Mouse (Mus musculus) neural tube, embryonic 11.5 days (tissue): ENCODE data around the gene Plxnc1. TPM values are rescaled to one million over a fixed set of nuclear protein-coding genes. Genes with fewer than 3 reads are reported as not detected.

Experiments
- ATAC-seq: fragments of 200-750 bp; cut with Nextera tagmentation; 2 replicates; pipeline ENCODE4 v1.8.0; 2017; ENCODE audit warnings: moderate number of reproducible peaks, mild to moderate bottlenecking, moderate TSS enrichment, moderate library complexity; ENCODE audit not compliant: insufficient read depth, low FRiP score, low TSS enrichment
- DNase-seq: peaks from one replicate; pipeline ENCODE4 v3.0.0-alpha.2; 2015; ENCODE audit warnings: low spot score
- H3K27ac ChIP-seq: fragments of 300-500 bp; sonication (generic); 2 replicates; pipeline ENCODE4 v1.5.1; 2014; ENCODE audit warnings: low read depth, mild to moderate bottlenecking, low read length
- H3K27me3 ChIP-seq: fragments of 300-500 bp; sonication (generic); 2 replicates; pipeline ENCODE4 v1.6.1; 2014; ENCODE audit warnings: mild to moderate bottlenecking, low read length, mixed read lengths; ENCODE audit not compliant: control insufficient read depth, insufficient read depth
- H3K36me3 ChIP-seq: fragments of 300-500 bp; sonication (generic); 2 replicates; pipeline ENCODE4 v1.6.1; 2014; ENCODE audit warnings: mild to moderate bottlenecking, low read length, moderate library complexity, mixed read lengths; ENCODE audit not compliant: control insufficient read depth, insufficient read depth
- H3K4me1 ChIP-seq: fragments of 300-500 bp; sonication (generic); 2 replicates; pipeline ENCODE4 v1.6.1; 2014; ENCODE audit warnings: low read length, mixed read lengths; ENCODE audit not compliant: control insufficient read depth, insufficient read depth
- H3K4me2 ChIP-seq: fragments of 300-500 bp; sonication (generic); 2 replicates; pipeline ENCODE4 v1.6.1; 2014; ENCODE audit warnings: low read depth, mild to moderate bottlenecking, moderate library complexity
- H3K4me3 ChIP-seq: fragments of 300-500 bp; sonication (generic); 2 replicates; pipeline ENCODE4 v1.5.1; 2014; ENCODE audit warnings: low read depth, low read length
- H3K9ac ChIP-seq: fragments of 300-500 bp; sonication (generic); 2 replicates; pipeline ENCODE4 v1.6.1; 2014; ENCODE audit warnings: mild to moderate bottlenecking, low read length
- H3K9me3 ChIP-seq: fragments of 300-500 bp; sonication (generic); 2 replicates; pipeline ENCODE4 v1.6.1; 2016; ENCODE audit warnings: low read length; ENCODE audit not compliant: control insufficient read depth
- WGBS: fragments of 180-500 bp; shearing (Covaris S2); extraction: QIAGEN DNeasy Blood & Tissue Kit; methylation state at CpG from one replicate; pipeline ENCODE4 v1.1.7; 2014; 5-methylcytosine and 5-hydroxymethylcytosine counted together
- polyA plus RNA-seq: library from polyadenylated mRNA; unstranded; fragments of >200 nt; fragmentation: Nextera tagmentation; extraction: Ambion mirVana; gene quantifications from 2 replicates; pipeline ENCODE4 v1.2.1, GENCODE M21; 2014

The Plxnc1 gene
- polyA plus RNA-seq, 1 experiment from 2014 or later: 3.1 TPM

GRCm38 (mm10) chr10:94804029-94804908, 140.4 kb downstream of the Plxnc1 start:
- DNase-seq (no peak), ATAC-seq (no peak)
- Histone ChIP-seq H3K27me3 (no peaks in the 10 kb centered on the region), H3K4me1 (no peaks in the 10 kb centered on the region), H3K36me3 (no peaks in the 10 kb centered on the region), H3K9ac (no peak overlapping the region), H3K4me2 (no peak overlapping the region), H3K9me3 (no peaks in the 10 kb centered on the region), H3K4me3 (no peak overlapping the region), H3K27ac (no peak overlapping the region)
- 88% methylated on average over 10 of the region's 10 CpGs for WGBS

DNA sequence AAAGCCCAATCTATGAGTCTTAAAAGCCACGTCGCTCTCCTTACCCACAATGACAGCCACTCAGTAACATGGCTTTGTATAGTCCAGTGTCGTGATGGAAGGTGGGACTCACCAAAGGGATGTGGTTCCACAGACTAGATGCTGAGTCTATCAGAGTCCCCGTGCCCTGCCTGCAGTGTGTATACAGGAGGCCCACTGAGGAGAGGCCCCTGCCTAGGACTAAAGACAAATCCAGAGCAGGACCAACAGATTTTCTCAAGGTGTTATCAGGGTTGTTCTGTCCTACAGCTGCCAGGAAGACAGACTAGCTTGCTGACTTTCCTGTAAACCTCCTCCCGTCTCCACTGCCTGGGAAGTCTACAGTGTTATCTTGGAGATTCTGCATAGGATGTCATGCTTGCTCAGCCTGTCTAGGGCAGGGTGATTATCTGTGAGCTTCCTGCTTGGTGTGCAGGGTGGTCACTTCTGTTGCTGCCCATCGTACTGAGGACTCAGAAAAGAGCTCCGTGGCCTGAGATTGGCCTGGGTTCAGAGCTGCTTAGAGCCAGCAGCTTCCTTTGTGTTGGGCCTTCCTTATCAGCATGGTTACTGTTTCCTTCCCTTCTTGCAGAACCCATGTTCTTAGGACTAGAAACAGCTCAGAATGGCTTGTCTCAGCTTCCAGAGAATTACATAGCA, 143.8 kb downstream of the Plxnc1 start:
- H3K9me3 ChIP-seq: no peaks in the 10 kb centered on the region
- no peaks in the 10 kb centered on the region for H3K27me3 ChIP-seq
- H3K4me1 ChIP-seq: no peaks in the 10 kb centered on the region
- ATAC-seq (no peak), DNase-seq (no peak)
- H3K9ac ChIP-seq: no peak overlapping the region
- no peak overlapping the region for H3K4me3 ChIP-seq
- H3K27ac ChIP-seq: no peak overlapping the region
- 83% methylated on average over 7 of the region's 7 CpGs for WGBS
- no peak overlapping the region for H3K4me2 ChIP-seq
- H3K36me3 ChIP-seq: no peaks in the 10 kb centered on the region

- 17% methylated on average over 2 of the region's 2 CpGs for WGBS
- Histone ChIP-seq H3K27ac (no peak overlapping the region), H3K4me2 (no peak overlapping the region), H3K36me3 (no peaks in the 10 kb centered on the region), H3K4me3 (no peak overlapping the region), H3K9ac (no peak overlapping the region), H3K4me1 (no peaks in the 10 kb centered on the region), H3K27me3 (no peaks in the 10 kb centered on the region), H3K9me3 (no peaks in the 10 kb centered on the region)
- ATAC-seq (no peak), DNase-seq (no peak)
These were observed 145.0 kb downstream of the Plxnc1 start for GRCm38 (mm10) chr10:94799485-94800239.

DNA sequence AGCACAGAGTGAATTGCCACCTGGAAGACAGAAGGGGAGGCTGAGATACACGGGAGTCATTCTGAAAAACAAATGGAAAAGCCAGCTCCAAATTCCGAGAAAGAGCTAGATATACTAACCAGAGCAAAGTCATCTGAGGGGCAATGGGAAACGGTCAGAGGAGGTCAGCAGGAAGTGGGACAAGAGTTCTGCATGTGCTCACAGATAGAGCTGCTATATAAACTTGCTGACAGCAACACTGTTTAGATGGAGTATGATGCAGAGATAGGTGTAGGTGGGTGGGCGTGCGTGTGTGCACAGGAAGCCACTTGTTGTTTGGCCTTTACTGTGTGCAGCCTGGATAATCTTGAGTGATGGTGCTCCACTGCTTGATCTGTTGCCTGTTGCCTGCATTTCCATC, 146.5 kb downstream of the Plxnc1 start:
- Histone ChIP-seq H3K4me2 (no peak overlapping the region), H3K9me3 (no peaks in the 10 kb centered on the region), H3K4me3 (no peak overlapping the region), H3K36me3 (no peaks in the 10 kb centered on the region), H3K27me3 (no peaks in the 10 kb centered on the region), H3K4me1 (no peaks in the 10 kb centered on the region), H3K27ac (no peak overlapping the region), H3K9ac (no peak overlapping the region)
- ATAC-seq (no peak), DNase-seq (no peak)
- 76% methylated on average over 5 of the region's 5 CpGs for WGBS

- no peak overlapping the region for H3K4me2 ChIP-seq
- DNase-seq (no peak), ATAC-seq (no peak)
- no peaks in the 10 kb centered on the region for H3K9me3 ChIP-seq
- H3K4me3 ChIP-seq: no peak overlapping the region
- H3K36me3 ChIP-seq: no peaks in the 10 kb centered on the region
- no peak overlapping the region for H3K9ac ChIP-seq
- H3K27ac ChIP-seq: no peak overlapping the region
- WGBS: 91% methylated on average over 5 of the region's 5 CpGs
- H3K4me1 ChIP-seq: no peaks in the 10 kb centered on the region
- no peaks in the 10 kb centered on the region for H3K27me3 ChIP-seq
These were observed 149.9 kb downstream of the Plxnc1 start for GRCm38 (mm10) chr10:94794666-94795244.

DNA sequence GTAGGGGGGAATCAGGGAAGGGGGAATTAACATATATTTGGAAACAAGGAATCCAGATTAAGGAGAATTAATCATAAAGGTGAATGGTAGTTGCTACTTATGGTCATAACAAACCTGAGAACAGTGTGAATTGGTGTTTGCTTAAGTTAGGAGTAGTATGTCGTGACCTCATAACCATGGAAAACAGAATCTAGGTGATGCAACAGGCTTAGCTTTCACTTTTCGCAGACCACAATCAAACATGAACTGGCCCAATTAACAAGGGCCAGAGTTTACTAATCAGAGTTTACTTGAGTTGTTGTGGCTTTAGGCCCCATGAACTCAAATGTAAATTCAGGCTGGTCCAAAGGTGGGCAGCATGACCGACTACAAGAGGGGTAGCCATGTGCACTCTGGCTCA, 150.7 kb downstream of the Plxnc1 start:
- no peak overlapping the region for H3K9ac ChIP-seq
- H3K27ac ChIP-seq: no peak overlapping the region
- no peak overlapping the region for H3K4me2 ChIP-seq
- H3K27me3 ChIP-seq: no peaks in the 10 kb centered on the region
- 96% methylated on average over 3 of the region's 3 CpGs for WGBS
- H3K4me3 ChIP-seq: no peak overlapping the region
- no peaks in the 10 kb centered on the region for H3K36me3 ChIP-seq
- H3K4me1 ChIP-seq: no peaks in the 10 kb centered on the region
- H3K9me3 ChIP-seq: no peaks in the 10 kb centered on the region
- DNase-seq (no peak), ATAC-seq (no peak)

DNA sequence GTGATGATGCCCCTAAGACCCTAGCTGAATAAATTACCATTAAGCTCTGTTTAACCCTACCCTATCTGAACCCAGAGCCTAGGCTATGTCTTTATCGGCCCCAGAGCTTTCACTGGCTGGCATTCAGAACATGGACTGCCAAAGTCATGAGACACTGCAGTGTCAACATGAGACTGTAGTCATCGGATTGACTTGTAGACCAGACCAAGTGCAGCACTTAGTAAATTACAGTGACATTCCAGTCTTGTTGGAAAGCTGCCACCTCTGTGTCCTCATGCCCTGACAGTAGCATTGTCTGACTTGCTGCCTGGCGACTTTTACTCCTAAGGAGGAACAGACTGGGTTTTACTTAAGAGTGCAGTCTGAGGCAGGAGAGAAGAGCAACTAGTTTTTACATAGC, 155.4 kb downstream of the Plxnc1 start:
- DNase-seq (no peak), ATAC-seq (no peak)
- H3K4me2 ChIP-seq: no peak overlapping the region
- no peaks in the 10 kb centered on the region for H3K27me3 ChIP-seq
- H3K36me3 ChIP-seq: no peaks in the 10 kb centered on the region
- H3K4me1 ChIP-seq: no peaks in the 10 kb centered on the region
- H3K9ac ChIP-seq: no peak overlapping the region
- no peaks in the 10 kb centered on the region for H3K9me3 ChIP-seq
- WGBS: 80% methylated on average over 3 of the region's 3 CpGs
- no peak overlapping the region for H3K4me3 ChIP-seq
- no peak overlapping the region for H3K27ac ChIP-seq

- Histone ChIP-seq H3K4me3 (no peak overlapping the region), H3K4me1 (no peaks in the 10 kb centered on the region), H3K9me3 (no peaks in the 10 kb centered on the region), H3K9ac (no peak overlapping the region), H3K4me2 (no peak overlapping the region), H3K27ac (no peak overlapping the region), H3K36me3 (no peaks in the 10 kb centered on the region; the same call in 1 of the 2 replicates), H3K27me3 (no peaks in the 10 kb centered on the region)
- DNase-seq (no peak), ATAC-seq (no peak)
- 84% methylated on average over 3 of the region's 3 CpGs for WGBS
These were observed 163.9 kb downstream of the Plxnc1 start for GRCm38 (mm10) chr10:94780618-94781262.
